Mouse (Mus musculus): ENCODE data around the gene Hist1h1d. TPM values are rescaled to one million over a fixed set of nuclear protein-coding genes. Genes with fewer than 3 reads are reported as not detected.

Hist1h1d gene
- polyA plus RNA-seq (2015; fragmentation: Nextera tagmentation; extraction: Ambion mirVana): 0.52 and 0.61 TPM in 2 replicates

- Histone ChIP-seq H3K36me3 (no peaks in the 10 kb centered on the region), H3K9me3 (no peaks in the 10 kb centered on the region), H3K27me3 (no peaks in the 10 kb centered on the region), H3K27ac (peak within 1 kb of the TSS; percentile 99), H3K9ac (peak within 1 kb of the TSS; percentile 89; the same call in 1 of the 2 replicates), H3K4me3 (0 out of 2 replicates have a peak within 1 kb of the TSS, but pooled peaks have one; percentile 48), H3K4me1 (peaks cover 20% of the 10 kb centered on the region), H3K4me2 (peak within 1 kb of the TSS; percentile 91)
- no peak for ATAC-seq (ENCODE audit: insufficient number of reproducible peaks, insufficient read depth, low FRiP score, low TSS enrichment, low read depth)
Measured at GRCm38 (mm10) chr13:23552962-23553361, at the start of gene Hist1h1d. Gene Hist1h1d (plus strand): TSS chr13:23553262.

- Histone ChIP-seq H3K9me3 (no peaks in the 10 kb centered on the region), H3K9ac (no peak overlapping the region), H3K27ac (no peak overlapping the region), H3K4me1 (peaks cover 23% of the 10 kb centered on the region), H3K27me3 (no peaks in the 10 kb centered on the region), H3K4me3 (peak overlapping the region; percentile 5; the same call in 1 of the 2 replicates), H3K36me3 (no peaks in the 10 kb centered on the region), H3K4me2 (peak overlapping the region; percentile 25)
- 2% methylated on average over 9 of the region's 9 CpGs for WGBS
- no peak for ATAC-seq (ENCODE audit: insufficient number of reproducible peaks, insufficient read depth, low FRiP score, low TSS enrichment, low read depth)
Measured at GRCm38 (mm10) chr13:23503797-23504196, 49.3 kb upstream of the Hist1h1d start.

GRCm38 (mm10) chr13:23505662-23506345 is 47.3 kb upstream of the Hist1h1d start:
- Histone ChIP-seq H3K4me2 (peak overlapping the region; percentile 60), H3K27ac (peak overlapping the region; percentile 60), H3K36me3 (no peaks in the 10 kb centered on the region), H3K4me1 (peaks cover 20% of the 10 kb centered on the region; the same call in 1 of the 2 replicates), H3K9ac (peak overlapping the region; percentile 59), H3K27me3 (no peaks in the 10 kb centered on the region), H3K4me3 (peak overlapping the region; percentile 35), H3K9me3 (no peaks in the 10 kb centered on the region)
- 6% methylated on average over 14 of the region's 14 CpGs for WGBS
- no peak for ATAC-seq (ENCODE audit: insufficient number of reproducible peaks, insufficient read depth, low FRiP score, low TSS enrichment, low read depth)

- H3K9me3 ChIP-seq: no peaks in the 10 kb centered on the region
- ATAC-seq (ENCODE audit: insufficient number of reproducible peaks, insufficient read depth, low FRiP score, low TSS enrichment, low read depth): no peak
- peak overlapping the region; percentile 35 for H3K4me3 ChIP-seq
- H3K27ac ChIP-seq: peak overlapping the region; percentile 60; the same call in 1 of the 2 replicates
- H3K27me3 ChIP-seq: no peaks in the 10 kb centered on the region
- 4% methylated on average over 13 of the region's 13 CpGs for WGBS
- no peak overlapping the region for H3K9ac ChIP-seq
- peaks cover 20% of the 10 kb centered on the region; the same call in 1 of the 2 replicates for H3K4me1 ChIP-seq
- peak overlapping the region; percentile 60 for H3K4me2 ChIP-seq
- H3K36me3 ChIP-seq: no peaks in the 10 kb centered on the region
Measured at GRCm38 (mm10) chr13:23506351-23506750, 46.7 kb upstream of the Hist1h1d start.

GRCm38 (mm10) chr13:23506819-23507515 is 46.1 kb upstream of the Hist1h1d start:
- no peaks in the 10 kb centered on the region for H3K9me3 ChIP-seq

GRCm38 (mm10) chr13:23510127-23510526 is 42.9 kb upstream of the Hist1h1d start:
- 26% methylated on average over 1 of the region's 1 CpGs for WGBS
- Histone ChIP-seq H3K4me3 (no peak overlapping the region), H3K27ac (no peak overlapping the region), H3K4me1 (peaks cover 12% of the 10 kb centered on the region; the same call in 1 of the 2 replicates), H3K36me3 (no peaks in the 10 kb centered on the region), H3K27me3 (no peaks in the 10 kb centered on the region), H3K4me2 (no peak overlapping the region), H3K9ac (no peak overlapping the region), H3K9me3 (no peaks in the 10 kb centered on the region)
- ATAC-seq (ENCODE audit: insufficient number of reproducible peaks, insufficient read depth, low FRiP score, low TSS enrichment, low read depth): no peak

More at GRCm38 (mm10) chr13:23506819-23507515, 46.1 kb upstream of the Hist1h1d start:
- 21% methylated on average over 14 of the region's 14 CpGs for WGBS
- ATAC-seq (ENCODE audit: insufficient number of reproducible peaks, insufficient read depth, low FRiP score, low TSS enrichment, low read depth): no peak
- Histone ChIP-seq H3K4me2 (peak overlapping the region; percentile 60), H3K27ac (no peak overlapping the region), H3K9ac (no peak overlapping the region), H3K4me3 (peak overlapping the region; percentile 35), H3K27me3 (no peaks in the 10 kb centered on the region), H3K36me3 (no peaks in the 10 kb centered on the region), H3K4me1 (peaks cover 17% of the 10 kb centered on the region; the same call in 1 of the 2 replicates)

- no peak overlapping the region for H3K27ac ChIP-seq
- no peak overlapping the region for H3K4me2 ChIP-seq
- no peaks in the 10 kb centered on the region for H3K36me3 ChIP-seq
- H3K9me3 ChIP-seq: no peaks in the 10 kb centered on the region
- H3K9ac ChIP-seq: no peak overlapping the region
- no peak overlapping the region for H3K4me3 ChIP-seq
- peaks cover 4% of the 10 kb centered on the region for H3K4me1 ChIP-seq
- H3K27me3 ChIP-seq: no peaks in the 10 kb centered on the region
- no peak for ATAC-seq (ENCODE audit: insufficient number of reproducible peaks, insufficient read depth, low FRiP score, low TSS enrichment, low read depth)
- 79% methylated on average over 1 of the region's 1 CpGs for WGBS
Measured at GRCm38 (mm10) chr13:23513517-23513916, 39.5 kb upstream of the Hist1h1d start.

- Histone ChIP-seq H3K27ac (no peak overlapping the region), H3K4me3 (no peak overlapping the region), H3K4me2 (no peak overlapping the region), H3K36me3 (no peaks in the 10 kb centered on the region), H3K9me3 (no peaks in the 10 kb centered on the region), H3K4me1 (peaks cover 4% of the 10 kb centered on the region), H3K9ac (no peak overlapping the region), H3K27me3 (no peaks in the 10 kb centered on the region)
- no peak for ATAC-seq (ENCODE audit: insufficient number of reproducible peaks, insufficient read depth, low FRiP score, low TSS enrichment, low read depth)
- WGBS: 72% methylated on average over 5 of the region's 5 CpGs
Measured at GRCm38 (mm10) chr13:23515281-23515680, 37.8 kb upstream of the Hist1h1d start.

- H3K27ac ChIP-seq: no peak overlapping the region
- 53% methylated on average over 15 of the region's 15 CpGs for WGBS
- peak overlapping the region; percentile 64 for H3K9ac ChIP-seq
Measured at GRCm38 (mm10) chr13:23515826-23516620, 37.0 kb upstream of the Hist1h1d start.

GRCm38 (mm10) chr13:23516822-23517602 is 36.0 kb upstream of the Hist1h1d start:
- H3K27ac ChIP-seq: peak overlapping the region; percentile 73
- H3K4me1 ChIP-seq: peaks cover 4% of the 10 kb centered on the region
- peak overlapping the region; percentile 66 for H3K9ac ChIP-seq
- no peaks in the 10 kb centered on the region for H3K9me3 ChIP-seq
- WGBS: under 1% methylated on average over 19 of the region's 19 CpGs
- H3K36me3 ChIP-seq: no peaks in the 10 kb centered on the region
- peak overlapping the region; percentile 55 for H3K4me3 ChIP-seq
- H3K27me3 ChIP-seq: no peaks in the 10 kb centered on the region
- H3K4me2 ChIP-seq: peak overlapping the region; percentile 74
- peak; percentile 65; the same call in 1 of the 2 replicates for ATAC-seq (ENCODE audit: insufficient number of reproducible peaks, insufficient read depth, low FRiP score, low TSS enrichment, low read depth)

More at GRCm38 (mm10) chr13:23515826-23516620, 37.0 kb upstream of the Hist1h1d start:
- H3K27me3 ChIP-seq: no peaks in the 10 kb centered on the region
- peak overlapping the region; percentile 74 for H3K4me2 ChIP-seq
- no peak for ATAC-seq (ENCODE audit: insufficient number of reproducible peaks, insufficient read depth, low FRiP score, low TSS enrichment, low read depth)
- H3K4me1 ChIP-seq: peaks cover 4% of the 10 kb centered on the region
- no peaks in the 10 kb centered on the region for H3K9me3 ChIP-seq
- no peaks in the 10 kb centered on the region for H3K36me3 ChIP-seq
- peak overlapping the region; percentile 55 for H3K4me3 ChIP-seq
